Mouse (Mus musculus) midbrain, postnatal 0 days (tissue): ENCODE data around the gene Nmnat1. TPM values are rescaled to one million over a fixed set of nuclear protein-coding genes. Genes with fewer than 3 reads are reported as not detected.
"Not testable (repeated sequence)": the region's sequence is repeated elsewhere in the genome, so short reads cannot be mapped to it uniquely, and the experiment has no call there.

Experiments
- ATAC-seq: fragments of 200-750 bp; cut with Nextera tagmentation; 2 replicates; pipeline ENCODE4 v1.8.0; 2017; ENCODE audit warnings: moderate number of reproducible peaks, mild to moderate bottlenecking, moderate TSS enrichment, moderate library complexity; ENCODE audit not compliant: low FRiP score
- DNase-seq: peaks from one replicate; pipeline ENCODE4 v3.0.0-alpha.2; 2015; ENCODE audit warnings: low spot score
- H3K27ac ChIP-seq: fragments of 300-500 bp; sonication (generic); 2 replicates; pipeline ENCODE4 v1.5.1; 2014; ENCODE audit warnings: low read depth, mild to moderate bottlenecking, low read length, mixed read lengths
- H3K27me3 ChIP-seq: fragments of 300-500 bp; sonication (generic); 2 replicates; pipeline ENCODE4 v1.6.1; 2014; ENCODE audit warnings: low read length, control low read depth, mixed read lengths; ENCODE audit not compliant: insufficient read depth
- H3K36me3 ChIP-seq: fragments of 300-500 bp; sonication (generic); 2 replicates; pipeline ENCODE4 v1.6.1; 2014; ENCODE audit warnings: low read length, control low read depth, mixed read lengths; ENCODE audit not compliant: insufficient read depth
- H3K4me1 ChIP-seq: fragments of 300-500 bp; sonication (generic); 2 replicates; pipeline ENCODE4 v1.6.1; 2014; ENCODE audit warnings: mild to moderate bottlenecking, control low read depth, antibody characterized with exemption, low read length, mixed read lengths; ENCODE audit not compliant: insufficient read depth
- H3K4me2 ChIP-seq: fragments of 300-500 bp; sonication (generic); 2 replicates; pipeline ENCODE4 v1.6.1; 2014; ENCODE audit warnings: low read depth, mild to moderate bottlenecking, low read length, mixed read lengths; ENCODE audit not compliant: poor library complexity, severe bottlenecking
- H3K4me3 ChIP-seq: fragments of 300-500 bp; sonication (generic); 2 replicates; pipeline ENCODE4 v1.5.1; 2014; ENCODE audit warnings: low read depth, mild to moderate bottlenecking, low read length, moderate library complexity
- H3K9ac ChIP-seq: fragments of 300-500 bp; sonication (generic); replicated peaks from 2 replicates; pipeline ENCODE4 v1.6.1; 2014; ENCODE audit warnings: mild to moderate bottlenecking, low read length, moderate library complexity, mixed read lengths; ENCODE audit not compliant: poor library complexity, severe bottlenecking
- H3K9me3 ChIP-seq: fragments of 300-500 bp; sonication (generic); 2 replicates; pipeline ENCODE4 v1.6.1; 2016; ENCODE audit warnings: low read length, control low read depth
- CTCF ChIP-seq: IDR thresholded peaks from 2 replicates; pipeline ENCODE4 v1.5.1; 2016; ENCODE audit warnings: antibody characterized with exemption, mild to moderate bottlenecking
- WGBS: fragments of 180-500 bp; shearing (Covaris S2); extraction: QIAGEN DNeasy Blood & Tissue Kit; methylation state at CpG from one replicate; pipeline ENCODE4 v1.1.7; 2014; 5-methylcytosine and 5-hydroxymethylcytosine counted together
- polyA plus RNA-seq: library from polyadenylated mRNA; unstranded; fragments of >200 nt; fragmentation: Nextera tagmentation; extraction: Ambion mirVana; gene quantifications from 2 replicates; pipeline ENCODE4 v1.2.1, GENCODE M21; 2015
- total RNA-seq: library from RNA; depleted of rRNA; stranded (reverse); fragments of >200 nt; gene quantifications from 2 replicates; pipeline ENCODE4 v1.2.3, GENCODE M21; 2014

The Nmnat1 gene
- total and polyA plus RNA-seq, 2 experiments from 2014 or later = 4.1 to 6.3 TPM

- ATAC-seq (peak; percentile 96), DNase-seq (peak; percentile 97)
- Histone ChIP-seq H3K27me3 (no peaks in the 10 kb centered on the region), H3K4me1 (no peaks in the 10 kb centered on the region), H3K9ac (peak overlapping the region; percentile 65), H3K9me3 (no peaks in the 10 kb centered on the region), H3K36me3 (no peaks in the 10 kb centered on the region), H3K27ac (peak overlapping the region; percentile 89), H3K4me3 (peak overlapping the region; percentile 33), H3K4me2 (peak overlapping the region; percentile 54)
- peak; percentile 98 for TF ChIP-seq CTCF
- WGBS = under 1% methylated on average over 36 of the region's 36 CpGs
Measured at GRCm38 (mm10) chr4:149444964-149445701, 39.9 kb downstream of the Nmnat1 start.

GRCm38 (mm10) chr4:149444465-149444864, 40.5 kb downstream of the Nmnat1 start:
- 70% methylated on average over 1 of the region's 1 CpGs for WGBS
- no peak overlapping the region for H3K9ac ChIP-seq
- H3K27me3 ChIP-seq = no peaks in the 10 kb centered on the region
- peak overlapping the region; percentile 54 for H3K4me2 ChIP-seq
- no peaks in the 10 kb centered on the region for H3K36me3 ChIP-seq
- no peak for ATAC-seq
- no peak for DNase-seq
- peak overlapping the region; percentile 33; the same call in 1 of the 2 replicates for H3K4me3 ChIP-seq
- H3K4me1 ChIP-seq = no peaks in the 10 kb centered on the region
- peak overlapping the region; percentile 89 for H3K27ac ChIP-seq
- H3K9me3 ChIP-seq = no peaks in the 10 kb centered on the region
- no peak for TF ChIP-seq CTCF

DNA sequence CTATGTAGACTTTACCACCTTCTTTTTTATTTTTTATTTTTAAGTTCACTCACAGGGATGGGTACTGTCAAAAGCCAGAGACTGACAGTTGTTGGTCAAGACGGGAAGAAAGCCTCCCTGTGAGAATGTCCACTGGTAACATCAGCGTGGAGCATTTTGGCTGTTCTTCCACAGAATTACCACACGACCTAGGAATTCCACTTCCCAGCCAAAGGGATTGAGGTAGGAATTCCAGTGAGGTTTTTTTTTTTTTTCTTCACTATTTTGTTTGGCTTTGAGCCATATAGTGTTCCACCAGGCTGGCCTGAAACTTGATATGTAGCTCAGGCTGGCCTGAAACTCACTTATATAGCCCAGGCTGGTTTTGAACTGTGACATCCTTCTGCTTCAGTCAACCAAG, 42.6 kb downstream of the Nmnat1 start:
- no peak for DNase-seq
- no peak overlapping the region for H3K4me2 ChIP-seq
- no peaks in the 10 kb centered on the region for H3K27me3 ChIP-seq
- no peak for ATAC-seq
- H3K9ac ChIP-seq = no peak overlapping the region
- no peaks in the 10 kb centered on the region for H3K9me3 ChIP-seq
- no peaks in the 10 kb centered on the region for H3K36me3 ChIP-seq
- WGBS = 58% methylated on average over 3 of the region's 3 CpGs
- H3K27ac ChIP-seq = no peak overlapping the region
- no peaks in the 10 kb centered on the region for H3K4me1 ChIP-seq
- TF ChIP-seq CTCF = no peak
- H3K4me3 ChIP-seq = no peak overlapping the region

- ATAC-seq (no peak), DNase-seq (no peak)
- WGBS = 74% methylated on average over 8 of the region's 8 CpGs
- H3K4me3 ChIP-seq = no peak overlapping the region
- no peaks in the 10 kb centered on the region for H3K27me3 ChIP-seq
- no peak overlapping the region for H3K27ac ChIP-seq
- no peaks in the 10 kb centered on the region for H3K9me3 ChIP-seq
- H3K9ac ChIP-seq = no peak overlapping the region
- no peak for TF ChIP-seq CTCF
- H3K4me1 ChIP-seq = no peaks in the 10 kb centered on the region
- no peak overlapping the region for H3K4me2 ChIP-seq
- no peaks in the 10 kb centered on the region for H3K36me3 ChIP-seq
Measured at GRCm38 (mm10) chr4:149440576-149440975, 44.4 kb downstream of the Nmnat1 start.

GRCm38 (mm10) chr4:149431887-149432286, 53.1 kb downstream of the Nmnat1 start:
- not testable (repeated sequence) for DNase-seq, H3K27ac ChIP-seq, H3K4me3 ChIP-seq, H3K4me1 ChIP-seq, ATAC-seq, H3K9ac ChIP-seq, H3K4me2 ChIP-seq, H3K36me3 ChIP-seq, H3K9me3 ChIP-seq, H3K27me3 ChIP-seq
- 58% methylated on average over 1 of the region's 1 CpGs for WGBS

GRCm38 (mm10) chr4:149429592-149429991, 55.4 kb downstream of the Nmnat1 start:
- ATAC-seq (no peak), DNase-seq (no peak)
- no peaks in the 10 kb centered on the region for H3K27me3 ChIP-seq
- H3K27ac ChIP-seq = no peak overlapping the region
- 77% methylated on average over 5 of the region's 5 CpGs for WGBS
- H3K4me2 ChIP-seq = no peak overlapping the region
- H3K9me3 ChIP-seq = no peaks in the 10 kb centered on the region
- H3K36me3 ChIP-seq = no peaks in the 10 kb centered on the region
- TF ChIP-seq CTCF = no peak
- no peaks in the 10 kb centered on the region for H3K4me1 ChIP-seq
- no peak overlapping the region for H3K9ac ChIP-seq
- no peak overlapping the region for H3K4me3 ChIP-seq
